Mouse (Mus musculus): Measurements from ENCODE around the gene Atrnl1. TPM values are rescaled to one million over a fixed set of nuclear protein-coding genes. Genes with fewer than 3 reads are reported as not detected.
A peak's percentile ranks its signal among the peaks of the same experiment; 100 is the strongest.

Atrnl1 gene
- polyA plus RNA-seq, 1 experiment from 2014 or later, result 8.1 TPM

GRCm38 (mm10) chr19:58023216-58023825, 412.5 kb downstream of the Atrnl1 start:
- no peak for TF ChIP-seq CTCF (IDR thresholded peaks at IDR 0.05; ENCODE audit: low read depth)
- Histone ChIP-seq H3K9ac (ENCODE audit: low read depth, low read length) (no peak overlapping the region), H3K27me3 (ENCODE audit: insufficient read depth, low read length) (no peaks in the 10 kb centered on the region), H3K9me3 (replicated peaks; ENCODE audit: low read length) (no peaks in the 10 kb centered on the region), H3K4me3 (replicated peaks; ENCODE audit: low read depth, low read length) (no peak overlapping the region), H3K4me1 (replicated peaks; ENCODE audit: insufficient read depth, low read length) (no peaks in the 10 kb centered on the region), H3K36me3 (ENCODE audit: insufficient read depth, low read length) (no peaks in the 10 kb centered on the region), H3K27ac (no peak overlapping the region), H3K4me2 (ENCODE audit: low read length) (no peak overlapping the region)
- ATAC-seq (replicated peaks; ENCODE audit: low FRiP score, low read depth) (no peak), DNase-seq (ENCODE audit: low spot score) (no peak)
- WGBS, result 76% methylated on average over 14 of the region's 14 CpGs

GRCm38 (mm10) chr19:58025053-58025452, 414.2 kb downstream of the Atrnl1 start:
- Histone ChIP-seq H3K9ac (ENCODE audit: low read depth, low read length) (no peak overlapping the region), H3K4me1 (replicated peaks; ENCODE audit: insufficient read depth, low read length) (no peaks in the 10 kb centered on the region), H3K27me3 (ENCODE audit: insufficient read depth, low read length) (no peaks in the 10 kb centered on the region), H3K9me3 (replicated peaks; ENCODE audit: low read length) (no peaks in the 10 kb centered on the region), H3K4me2 (ENCODE audit: low read length) (no peak overlapping the region), H3K36me3 (ENCODE audit: insufficient read depth, low read length) (no peaks in the 10 kb centered on the region), H3K4me3 (replicated peaks; ENCODE audit: low read depth, low read length) (no peak overlapping the region), H3K27ac (no peak overlapping the region)
- no peak for DNase-seq (ENCODE audit: low spot score)
- no peak for ATAC-seq (replicated peaks; ENCODE audit: low FRiP score, low read depth)
- no peak for TF ChIP-seq CTCF (IDR thresholded peaks at IDR 0.05; ENCODE audit: low read depth)
- 84% methylated on average over 2 of the region's 2 CpGs for WGBS

GRCm38 (mm10) chr19:58029661-58030060, 418.8 kb downstream of the Atrnl1 start:
- Histone ChIP-seq H3K36me3 (ENCODE audit: insufficient read depth, low read length) (no peaks in the 10 kb centered on the region), H3K27ac (no peak overlapping the region), H3K27me3 (ENCODE audit: insufficient read depth, low read length) (no peaks in the 10 kb centered on the region), H3K4me3 (replicated peaks; ENCODE audit: low read depth, low read length) (no peak overlapping the region), H3K9me3 (replicated peaks; ENCODE audit: low read length) (no peaks in the 10 kb centered on the region), H3K4me1 (replicated peaks; ENCODE audit: insufficient read depth, low read length) (no peaks in the 10 kb centered on the region), H3K9ac (ENCODE audit: low read depth, low read length) (no peak overlapping the region), H3K4me2 (ENCODE audit: low read length) (no peak overlapping the region)
- no peak for TF ChIP-seq CTCF (IDR thresholded peaks at IDR 0.05; ENCODE audit: low read depth)
- ATAC-seq (replicated peaks; ENCODE audit: low FRiP score, low read depth) (no peak), DNase-seq (ENCODE audit: low spot score) (no peak)
- WGBS, result 87% methylated on average over 2 of the region's 2 CpGs

GRCm38 (mm10) chr19:58033241-58033640, 422.4 kb downstream of the Atrnl1 start:
- H3K27ac ChIP-seq, result no peak overlapping the region
- no peak for TF ChIP-seq CTCF (IDR thresholded peaks at IDR 0.05; ENCODE audit: low read depth)
- DNase-seq (ENCODE audit: low spot score), result no peak

GRCm38 (mm10) chr19:58036166-58036565, 425.3 kb downstream of the Atrnl1 start:
- no peak for TF ChIP-seq CTCF (IDR thresholded peaks at IDR 0.05; ENCODE audit: low read depth)
- WGBS, result 85% methylated on average over 3 of the region's 3 CpGs
- DNase-seq (ENCODE audit: low spot score), result no peak
- no peak for ATAC-seq (replicated peaks; ENCODE audit: low FRiP score, low read depth)
- no peaks in the 10 kb centered on the region for H3K36me3 ChIP-seq (ENCODE audit: insufficient read depth, low read length)
- H3K4me1 ChIP-seq (replicated peaks; ENCODE audit: insufficient read depth, low read length), result no peaks in the 10 kb centered on the region
- no peak overlapping the region for H3K4me2 ChIP-seq (ENCODE audit: low read length)
- no peaks in the 10 kb centered on the region for H3K9me3 ChIP-seq (replicated peaks; ENCODE audit: low read length)
- no peaks in the 10 kb centered on the region for H3K27me3 ChIP-seq (ENCODE audit: insufficient read depth, low read length)
- no peak overlapping the region for H3K9ac ChIP-seq (ENCODE audit: low read depth, low read length)
- H3K27ac ChIP-seq, result no peak overlapping the region
- no peak overlapping the region for H3K4me3 ChIP-seq (replicated peaks; ENCODE audit: low read depth, low read length)

More at GRCm38 (mm10) chr19:58033241-58033640, 422.4 kb downstream of the Atrnl1 start:
- H3K9me3 ChIP-seq (replicated peaks; ENCODE audit: low read length), result no peaks in the 10 kb centered on the region
- 88% methylated on average over 5 of the region's 5 CpGs for WGBS
- H3K4me2 ChIP-seq (ENCODE audit: low read length), result no peak overlapping the region
- no peak for ATAC-seq (replicated peaks; ENCODE audit: low FRiP score, low read depth)
- no peak overlapping the region for H3K4me3 ChIP-seq (replicated peaks; ENCODE audit: low read depth, low read length)
- H3K36me3 ChIP-seq (ENCODE audit: insufficient read depth, low read length), result no peaks in the 10 kb centered on the region
- H3K27me3 ChIP-seq (ENCODE audit: insufficient read depth, low read length), result no peaks in the 10 kb centered on the region
- H3K4me1 ChIP-seq (replicated peaks; ENCODE audit: insufficient read depth, low read length), result no peaks in the 10 kb centered on the region
- no peak overlapping the region for H3K9ac ChIP-seq (ENCODE audit: low read depth, low read length)

GRCm38 (mm10) chr19:58043120-58043519, 432.3 kb downstream of the Atrnl1 start:
- no peak overlapping the region for H3K4me3 ChIP-seq (replicated peaks; ENCODE audit: low read depth, low read length)
- H3K9me3 ChIP-seq (replicated peaks; ENCODE audit: low read length), result no peaks in the 10 kb centered on the region
- WGBS, result 53% methylated on average over 8 of the region's 8 CpGs
- 0 out of 2 replicates have a peak, but pooled peaks cover 4% of the 10 kb centered on the region for H3K4me1 ChIP-seq (replicated peaks; ENCODE audit: insufficient read depth, low read length)
- H3K4me2 ChIP-seq (ENCODE audit: low read length), result no peak overlapping the region
- H3K9ac ChIP-seq (ENCODE audit: low read depth, low read length), result no peak overlapping the region
- no peaks in the 10 kb centered on the region for H3K36me3 ChIP-seq (ENCODE audit: insufficient read depth, low read length)
- DNase-seq (ENCODE audit: low spot score) (peak; percentile 9), ATAC-seq (replicated peaks; ENCODE audit: low FRiP score, low read depth) (no peak)
- TF ChIP-seq CTCF (IDR thresholded peaks at IDR 0.05; ENCODE audit: low read depth), result no peak
- H3K27me3 ChIP-seq (ENCODE audit: insufficient read depth, low read length), result no peaks in the 10 kb centered on the region
- H3K27ac ChIP-seq, result no peak overlapping the region

- no peak for ATAC-seq (replicated peaks; ENCODE audit: low FRiP score, low read depth)
Observed at GRCm38 (mm10) chr19:58043550-58043949, 432.7 kb downstream of the Atrnl1 start.

More at GRCm38 (mm10) chr19:58043550-58043949, 432.7 kb downstream of the Atrnl1 start:
- no peak overlapping the region for H3K27ac ChIP-seq
- 20% methylated on average over 4 of the region's 4 CpGs for WGBS
- no peak overlapping the region for H3K9ac ChIP-seq (ENCODE audit: low read depth, low read length)
- no peaks in the 10 kb centered on the region for H3K36me3 ChIP-seq (ENCODE audit: insufficient read depth, low read length)
- 0 out of 2 replicates have a peak, but pooled peaks cover 4% of the 10 kb centered on the region for H3K4me1 ChIP-seq (replicated peaks; ENCODE audit: insufficient read depth, low read length)
- no peaks in the 10 kb centered on the region for H3K27me3 ChIP-seq (ENCODE audit: insufficient read depth, low read length)
- peak; percentile 64 for DNase-seq (ENCODE audit: low spot score)
- H3K9me3 ChIP-seq (replicated peaks; ENCODE audit: low read length), result no peaks in the 10 kb centered on the region
- no peak for TF ChIP-seq CTCF (IDR thresholded peaks at IDR 0.05; ENCODE audit: low read depth)
- H3K4me2 ChIP-seq (ENCODE audit: low read length), result no peak overlapping the region
- no peak overlapping the region for H3K4me3 ChIP-seq (replicated peaks; ENCODE audit: low read depth, low read length)
